Mouse (Mus musculus): Measurements from ENCODE around the gene Slc6a13.

Gene Slc6a13

GRCm38 (mm10) chr6:121376159-121376558, 76.1 kb downstream of the Slc6a13 start:
- peak in 1 of 2 experiments; percentile 42 for DNase-seq (ENCODE audit: inconsistent age in 2 of 2, low spot score in 1 of 2)

GRCm38 (mm10) chr6:121378256-121378655, 78.2 kb downstream of the Slc6a13 start:
- DNase-seq (ENCODE audit: inconsistent age in 2 of 2, low spot score in 1 of 2): no peak

GRCm38 (mm10) chr6:121380576-121380975, 80.5 kb downstream of the Slc6a13 start:
- DNase-seq (ENCODE audit: inconsistent age in 2 of 2, low spot score in 1 of 2): no peak

- no peak for DNase-seq (ENCODE audit: inconsistent age in 2 of 2, low spot score in 1 of 2)
These were observed 82.0 kb downstream of the Slc6a13 start for GRCm38 (mm10) chr6:121382071-121382470.

GRCm38 (mm10) chr6:121385397-121385796, 85.4 kb downstream of the Slc6a13 start:
- DNase-seq (ENCODE audit: inconsistent age in 2 of 2, low spot score in 1 of 2): no peak
